Mouse (Mus musculus): ENCODE measurements at regions not wholly inside any gene's neighbourhood (a gene's known extent, or its start where the extent isn't known, plus 50 kb on each side); places are given as distances from the start of the nearest gene placed in this dataset.
"Not testable (repeated sequence)": the region's sequence is repeated elsewhere in the genome, so short reads cannot be mapped to it uniquely, and the experiment has no call there.

DNA sequence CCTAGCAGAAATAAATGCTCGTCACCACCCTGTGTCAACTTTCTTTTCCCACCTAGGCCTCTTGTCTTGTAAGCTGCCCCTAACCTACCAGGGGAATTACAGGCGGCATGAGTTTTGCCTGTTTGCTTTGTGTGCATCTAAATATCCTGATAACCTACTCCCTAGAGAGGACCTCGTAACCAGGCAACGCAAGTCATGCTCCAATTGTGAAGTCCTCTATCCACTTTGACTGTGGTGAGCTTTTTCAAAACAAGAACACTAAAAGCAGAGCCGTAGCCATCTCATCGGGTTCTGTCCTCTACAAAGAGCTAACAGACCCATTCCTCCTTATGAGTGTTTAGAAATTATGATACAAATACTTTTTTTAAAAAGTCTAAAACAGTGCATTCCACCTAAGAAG lies 88.1 kb upstream of the Ccdc122 start:
- H3K9ac ChIP-seq = no peak overlapping the region
- no peak overlapping the region for H3K4me2 ChIP-seq (ENCODE audit: low read depth)
- DNase-seq (no peak), ATAC-seq (no peak)
- no peak for TF ChIP-seq CTCF (IDR thresholded peaks at IDR 0.05; ENCODE audit: low read depth)
- no peak overlapping the region for H3K27ac ChIP-seq (ENCODE audit: low read depth, low read length)
- no peaks in the 10 kb centered on the region for H3K9me3 ChIP-seq (ENCODE audit: low read length)
- H3K27me3 ChIP-seq (ENCODE audit: insufficient read depth, low read length) = no peaks in the 10 kb centered on the region
- H3K4me3 ChIP-seq (ENCODE audit: low read depth, low read length) = no peak overlapping the region
- 71% methylated on average over 6 of the region's 6 CpGs for WGBS
- no peaks in the 10 kb centered on the region for H3K36me3 ChIP-seq (ENCODE audit: insufficient read depth)
- 0 out of 2 replicates have a peak, but pooled peaks cover 4% of the 10 kb centered on the region for H3K4me1 ChIP-seq (ENCODE audit: insufficient read depth)

- no peak for TF ChIP-seq CTCF (IDR thresholded peaks at IDR 0.05; ENCODE audit: low read depth)
- ATAC-seq = no peak
- Histone ChIP-seq H3K27me3 (ENCODE audit: insufficient read depth, low read length) (no peaks in the 10 kb centered on the region), H3K4me2 (ENCODE audit: low read depth) (no peak overlapping the region), H3K36me3 (ENCODE audit: insufficient read depth) (no peaks in the 10 kb centered on the region), H3K4me1 (ENCODE audit: insufficient read depth) (0 out of 2 replicates have a peak, but pooled peaks cover 4% of the 10 kb centered on the region), H3K27ac (ENCODE audit: low read depth, low read length) (no peak overlapping the region), H3K4me3 (ENCODE audit: low read depth, low read length) (no peak overlapping the region), H3K9ac (no peak overlapping the region), H3K9me3 (ENCODE audit: low read length) (no peaks in the 10 kb centered on the region)
- DNase-seq = no peak
- WGBS = 64% methylated on average over 3 of the region's 3 CpGs
These were observed 89.4 kb upstream of the Ccdc122 start for GRCm38 (mm10) chr14:76947148-76947547.

GRCm38 (mm10) chr14:76945626-76946025 lies 90.9 kb upstream of the Ccdc122 start:
- no peak for TF ChIP-seq CTCF (IDR thresholded peaks at IDR 0.05; ENCODE audit: low read depth)
- WGBS = 76% methylated on average over 6 of the region's 6 CpGs
- no peak for DNase-seq

DNA sequence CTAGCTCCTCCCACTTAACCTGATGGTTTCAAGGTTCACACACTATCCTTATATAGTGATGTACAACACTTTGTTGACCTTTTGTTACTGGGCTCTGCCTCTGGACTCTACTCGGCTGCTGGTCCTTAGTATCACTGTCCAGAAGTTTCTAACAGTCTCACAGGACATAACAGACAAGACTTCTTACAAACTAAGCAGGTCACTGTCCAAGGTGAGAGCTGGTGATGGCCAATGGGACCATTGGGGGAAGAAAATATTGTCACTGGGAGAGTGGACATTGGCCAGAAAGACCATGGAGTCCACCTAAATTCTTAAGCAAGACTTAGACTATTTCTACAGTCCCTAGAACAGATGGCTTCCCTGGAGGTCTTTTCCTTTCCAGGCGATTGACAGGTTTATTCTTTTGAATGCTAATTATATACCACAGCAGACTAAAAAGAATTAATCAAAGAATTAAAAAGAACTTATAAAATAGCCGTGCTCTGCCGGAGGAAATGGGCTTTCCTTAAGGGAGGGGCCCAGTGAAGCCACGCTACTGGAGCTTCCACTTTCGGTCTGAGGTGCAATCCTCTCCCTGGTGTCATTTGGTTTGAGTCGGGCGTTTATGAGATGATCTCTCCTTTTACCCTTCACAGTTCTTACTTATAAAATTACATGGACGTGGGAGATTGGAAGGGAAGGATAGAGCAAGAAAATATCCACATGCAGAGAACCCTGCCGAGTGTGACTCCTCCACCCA lies 94.9 kb upstream of the Ccdc122 start:
- Histone ChIP-seq H3K36me3 (ENCODE audit: insufficient read depth) (no peaks in the 10 kb centered on the region), H3K9me3 (ENCODE audit: low read length) (no peaks in the 10 kb centered on the region), H3K27me3 (ENCODE audit: insufficient read depth, low read length) (no peaks in the 10 kb centered on the region), H3K27ac (ENCODE audit: low read depth, low read length) (no peak overlapping the region), H3K4me3 (ENCODE audit: low read depth, low read length) (no peak overlapping the region), H3K4me2 (ENCODE audit: low read depth) (no peak overlapping the region), H3K4me1 (ENCODE audit: insufficient read depth) (no peaks in the 10 kb centered on the region), H3K9ac (no peak overlapping the region)
- no peak for TF ChIP-seq CTCF (IDR thresholded peaks at IDR 0.05; ENCODE audit: low read depth)
- no peak for ATAC-seq
- WGBS = 58% methylated on average over 10 of the region's 10 CpGs
- no peak for DNase-seq

More at GRCm38 (mm10) chr14:76945626-76946025, 90.9 kb upstream of the Ccdc122 start:
- H3K27ac ChIP-seq (ENCODE audit: low read depth, low read length) = no peak overlapping the region
- 0 out of 2 replicates have a peak, but pooled peaks cover 4% of the 10 kb centered on the region for H3K4me1 ChIP-seq (ENCODE audit: insufficient read depth)
- no peaks in the 10 kb centered on the region for H3K9me3 ChIP-seq (ENCODE audit: low read length)
- H3K9ac ChIP-seq = no peak overlapping the region
- H3K27me3 ChIP-seq (ENCODE audit: insufficient read depth, low read length) = no peaks in the 10 kb centered on the region
- ATAC-seq = no peak
- no peak overlapping the region for H3K4me2 ChIP-seq (ENCODE audit: low read depth)
- H3K4me3 ChIP-seq (ENCODE audit: low read depth, low read length) = no peak overlapping the region
- H3K36me3 ChIP-seq (ENCODE audit: insufficient read depth) = no peaks in the 10 kb centered on the region

- Histone ChIP-seq H3K4me3 (ENCODE audit: low read depth, low read length) (no peak overlapping the region), H3K4me2 (ENCODE audit: low read depth) (no peak overlapping the region), H3K9ac (no peak overlapping the region), H3K36me3 (ENCODE audit: insufficient read depth) (no peaks in the 10 kb centered on the region), H3K27me3 (ENCODE audit: insufficient read depth, low read length) (no peaks in the 10 kb centered on the region), H3K9me3 (ENCODE audit: low read length) (no peaks in the 10 kb centered on the region), H3K4me1 (ENCODE audit: insufficient read depth) (no peaks in the 10 kb centered on the region), H3K27ac (ENCODE audit: low read depth, low read length) (no peak overlapping the region)
- DNase-seq = no peak
- no peak for ATAC-seq
- WGBS = 93% methylated on average over 4 of the region's 4 CpGs
- TF ChIP-seq CTCF (IDR thresholded peaks at IDR 0.05; ENCODE audit: low read depth) = no peak
These were observed 96.1 kb upstream of the Ccdc122 start for GRCm38 (mm10) chr14:76940507-76940906.

DNA sequence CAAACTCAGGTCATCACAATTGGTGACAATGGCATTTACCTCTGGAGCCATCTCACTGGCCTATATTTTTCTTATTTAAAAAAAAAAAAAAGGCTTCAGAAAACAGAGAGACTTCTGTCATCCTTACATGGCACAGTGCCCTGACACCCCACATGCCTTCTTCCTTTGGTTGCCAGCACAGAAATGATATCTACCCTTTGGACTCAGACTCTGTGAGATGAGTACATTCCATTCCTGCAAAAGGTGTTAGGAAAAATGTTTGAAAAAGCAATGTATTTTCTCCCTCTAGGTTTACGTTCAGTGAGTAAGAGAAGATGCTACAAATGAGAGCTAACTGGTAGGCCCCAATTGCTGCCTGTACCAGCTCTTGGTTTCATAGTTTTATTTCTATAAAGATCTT lies 99.9 kb upstream of the Ccdc122 start:
- WGBS = 79% methylated on average over 1 of the region's 1 CpGs
- ATAC-seq (no peak), DNase-seq (no peak)
- no peaks in the 10 kb centered on the region for H3K9me3 ChIP-seq (ENCODE audit: low read length)
- no peaks in the 10 kb centered on the region for H3K27me3 ChIP-seq (ENCODE audit: insufficient read depth, low read length)
- H3K27ac ChIP-seq (ENCODE audit: low read depth, low read length) = no peak overlapping the region
- no peak overlapping the region for H3K9ac ChIP-seq
- H3K4me2 ChIP-seq (ENCODE audit: low read depth) = no peak overlapping the region
- no peaks in the 10 kb centered on the region for H3K4me1 ChIP-seq (ENCODE audit: insufficient read depth)
- H3K36me3 ChIP-seq (ENCODE audit: insufficient read depth) = no peaks in the 10 kb centered on the region
- TF ChIP-seq CTCF (IDR thresholded peaks at IDR 0.05; ENCODE audit: low read depth) = no peak
- no peak overlapping the region for H3K4me3 ChIP-seq (ENCODE audit: low read depth, low read length)

GRCm38 (mm10) chr14:76936051-76936450 lies 100.5 kb upstream of the Ccdc122 start:
- not testable (repeated sequence) for H3K27me3 ChIP-seq (ENCODE audit: insufficient read depth, low read length); H3K27ac ChIP-seq (ENCODE audit: low read depth, low read length); H3K4me2 ChIP-seq (ENCODE audit: low read depth); H3K36me3 ChIP-seq (ENCODE audit: insufficient read depth); H3K4me3 ChIP-seq (ENCODE audit: low read depth, low read length); H3K4me1 ChIP-seq (ENCODE audit: insufficient read depth); H3K9ac ChIP-seq; H3K9me3 ChIP-seq (ENCODE audit: low read length); DNase-seq; ATAC-seq
- WGBS = 74% methylated on average over 4 of the region's 4 CpGs

Measured in forebrain, postnatal 0 days (tissue).